21 mouse cellular contexts compared by ENCODE assay signal in genomic region chr7:126359049-126359448, GRCm38 (mm10). TPM values are rescaled to one million over a fixed set of nuclear protein-coding genes. Genes with fewer than 3 reads are reported as not detected.
DNase-seq lines count a peak whose midpoint lies in the region; ATAC-seq and TF ChIP-seq lines count a peak whose summit lies in the region.
"Had no signal": no experiment of that assay in that cellular context is flagged by ENCODE, and none has a peak within 500 bp of the region (broad histone marks: within the 10 kb centered on the region; RNA-seq: fewer than 3 reads in every experiment).

No protein-coding gene starts in this region.

- H3K4me1 ChIP-seq in hindbrain, embryonic 15.5 days (replicated peaks), result no peaks in the 10 kb centered on the region
- no peaks in the 10 kb centered on the region; the same call in 1 of the 2 replicates for H3K4me1 ChIP-seq in hindbrain, embryonic 13.5 days (replicated peaks)

- no peaks in the 10 kb centered on the region for H3K79me2 ChIP-seq in myocyte (ENCODE audit: control insufficient read depth, insufficient read depth)

- no peak overlapping the region for H3ac ChIP-seq in myocyte (ENCODE audit: control insufficient read depth, insufficient read length)

- no peak overlapping the region for H3K4me3 ChIP-seq in hindbrain, embryonic 15.5 days
- H3K4me3 ChIP-seq in hindbrain, embryonic 13.5 days, result no peak overlapping the region
- H3K4me3 ChIP-seq in myocyte, result no peak overlapping the region
- H3K4me3 ChIP-seq: erythroblast, embryonic 14.5 days; neural tube, embryonic 13.5 days had no signal

- no peak for ATAC-seq in hindbrain, embryonic 15.5 days (ENCODE audit: low FRiP score, low read depth)
- ATAC-seq in hindbrain, embryonic 13.5 days (ENCODE audit: low FRiP score), result no peak
- no peak for ATAC-seq in granulocyte monocyte progenitor cell, adult 5-6 weeks (replicated peaks; ENCODE audit: poor library complexity, severe bottlenecking)
- ATAC-seq: forebrain, embryonic 16.5 days; Patski had no signal

- no peaks in the 10 kb centered on the region for H3K27me3 ChIP-seq in hindbrain, embryonic 15.5 days
- H3K27me3 ChIP-seq in hindbrain, embryonic 13.5 days, result no peaks in the 10 kb centered on the region
- peaks cover 8% of the 10 kb centered on the region for H3K27me3 ChIP-seq in myocyte (ENCODE audit: control insufficient read depth, insufficient read depth, insufficient read length)
- H3K27me3 ChIP-seq: neural tube, embryonic 13.5 days; Patski had no signal

- H3K36me3 ChIP-seq in hindbrain, embryonic 15.5 days, result no peaks in the 10 kb centered on the region
- peaks cover 5% of the 10 kb centered on the region for H3K36me3 ChIP-seq in hindbrain, embryonic 13.5 days
- H3K36me3 ChIP-seq in myocyte (ENCODE audit: control insufficient read depth, insufficient read depth), result no peaks in the 10 kb centered on the region

- no peak for TF ChIP-seq POLR2A in myocyte (IDR thresholded peaks at IDR 0.05; ENCODE audit: insufficient read length, low read depth)

- no peaks in the 10 kb centered on the region for H3K9me3 ChIP-seq in hindbrain, embryonic 15.5 days
- H3K9me3 ChIP-seq in hindbrain, embryonic 13.5 days, result no peaks in the 10 kb centered on the region
- H3K9me3 ChIP-seq: neural tube, embryonic 13.5 days had no signal

- WGBS in hindbrain, embryonic 15.5 days, result 79% methylated on average over 13 of the region's 13 CpGs
- WGBS in hindbrain, embryonic 13.5 days, result 74% methylated on average over 13 of the region's 13 CpGs

- peak; percentile 7 for DNase-seq in retina, postnatal 1 day
- DNase-seq in retina, embryonic 14.5 days (ENCODE audit: low spot score), result no peak
- peak; percentile 85 for DNase-seq in R1 (ENCODE audit: low read depth, low spot score)
- no peak for DNase-seq in cerebellum, postnatal 25 days
- DNase-seq: cerebellum, adult 2 months; gastrocnemius, postnatal 10 days; kidney, adult 9 months; layer of hippocampus, postnatal 36 days; left cerebral cortex, postnatal 4 days; lung, adult 18-20 months; thymus, postnatal 25 days had no signal

- no peak overlapping the region for H3K27ac ChIP-seq in hindbrain, embryonic 15.5 days (replicated peaks)
- H3K27ac ChIP-seq in hindbrain, embryonic 13.5 days, result no peak overlapping the region
- H3K27ac ChIP-seq: neural tube, embryonic 13.5 days had no signal

- H3K9ac ChIP-seq in hindbrain, embryonic 15.5 days, result no peak overlapping the region
- no peak overlapping the region for H3K9ac ChIP-seq in hindbrain, embryonic 13.5 days
- H3K9ac ChIP-seq: neural tube, embryonic 13.5 days had no signal

- 0 out of 2 replicates have a peak overlapping the region, but pooled peaks have one; percentile 11 for H3K4me2 ChIP-seq in hindbrain, embryonic 15.5 days
- H3K4me2 ChIP-seq in hindbrain, embryonic 13.5 days, result no peak overlapping the region
- H3K4me2 ChIP-seq in myocyte (ENCODE audit: low read depth), result peak overlapping the region; percentile 74
- H3K4me2 ChIP-seq: heart, embryonic 11.5 days; neural tube, embryonic 13.5 days had no signal

TF ChIP-seq in myocyte, 11 proteins besides CTCF, POLR2A, EP300 and RAD21:
- TF ChIP-seq USF1 (IDR thresholded peaks at IDR 0.05; ENCODE audit: low read depth) (peak; percentile 87), SRF (IDR thresholded peaks at IDR 0.05; ENCODE audit: control insufficient read depth, insufficient read length, low read depth) (no peak)

RNA-seq across cellular contexts. Expression of gene Lat, which starts 10.3 kb away (rescaled TPM):
- 1.2 and 1.3 TPM in 2 replicates for polyA plus RNA-seq in hindbrain, embryonic 15.5 days (2015; fragmentation: Nextera tagmentation; extraction: Ambion mirVana)
- 1.3 and 1.9 TPM in 2 replicates for polyA plus RNA-seq in hindbrain, embryonic 13.5 days (2015; fragmentation: Nextera tagmentation; extraction: Ambion mirVana)
- 0.17 TPM for polyA plus RNA-seq in myocyte (2012; fragmentation: generic; extraction: Trizol)
- total RNA-seq in granulocyte monocyte progenitor cell, adult 5-6 weeks (2014; fragmentation: Nextera tagmentation), result 2.4 and 4.8 TPM in 2 replicates
- 0.72 and 2.7 TPM in 2 replicates for total RNA-seq in granulocyte monocyte progenitor cell, adult 5-6 weeks (2017)

RNA-seq across cellular contexts. Expression of gene Spns1, which starts 18.2 kb away (rescaled TPM):
- polyA plus RNA-seq in hindbrain, embryonic 15.5 days (2015; fragmentation: Nextera tagmentation; extraction: Ambion mirVana), result 82.7 and 90.9 TPM in 2 replicates
- polyA plus RNA-seq in hindbrain, embryonic 13.5 days (2015; fragmentation: Nextera tagmentation; extraction: Ambion mirVana), result 77.5 and 79.9 TPM in 2 replicates
- polyA plus RNA-seq in myocyte (2012; fragmentation: generic; extraction: Trizol), result 76.5 TPM
- 9.2 and 24.8 TPM in 2 replicates for total RNA-seq in granulocyte monocyte progenitor cell, adult 5-6 weeks (2014; fragmentation: Nextera tagmentation)
- total RNA-seq in granulocyte monocyte progenitor cell, adult 5-6 weeks (2017), result 11.5 and 14.7 TPM in 2 replicates

RNA-seq across cellular contexts. Expression of gene Nfatc2ip, which starts 37.5 kb away (rescaled TPM):
- 2.7 and 3.5 TPM in 2 replicates for polyA plus RNA-seq in hindbrain, embryonic 15.5 days (2015; fragmentation: Nextera tagmentation; extraction: Ambion mirVana)
- polyA plus RNA-seq in hindbrain, embryonic 13.5 days (2015; fragmentation: Nextera tagmentation; extraction: Ambion mirVana), result 3.1 and 3.2 TPM in 2 replicates
- polyA plus RNA-seq in myocyte (2012; fragmentation: generic; extraction: Trizol), result 3.5 TPM
- total RNA-seq in granulocyte monocyte progenitor cell, adult 5-6 weeks (2014; fragmentation: Nextera tagmentation), result 11.7 and 14.8 TPM in 2 replicates
- 14.6 and 15.9 TPM in 2 replicates for total RNA-seq in granulocyte monocyte progenitor cell, adult 5-6 weeks (2017)

RNA-seq across cellular contexts. Expression of gene Cd19, which starts 55.6 kb away (rescaled TPM):
- 0.06 and 0.08 TPM in 2 replicates for polyA plus RNA-seq in hindbrain, embryonic 15.5 days (2015; fragmentation: Nextera tagmentation; extraction: Ambion mirVana)
- 0.06 TPM in 1 of 2 replicates, not detected in the other for polyA plus RNA-seq in hindbrain, embryonic 13.5 days (2015; fragmentation: Nextera tagmentation; extraction: Ambion mirVana)
- 0.01 TPM for polyA plus RNA-seq in myocyte (2012; fragmentation: generic; extraction: Trizol)
- not detected in 2 replicates for total RNA-seq in granulocyte monocyte progenitor cell, adult 5-6 weeks (2014; fragmentation: Nextera tagmentation)
- 0.09 TPM in 1 of 2 replicates, not detected in the other for total RNA-seq in granulocyte monocyte progenitor cell, adult 5-6 weeks (2017)
- total RNA-seq: layer of hippocampus, postnatal 36 days; megakaryocyte progenitor cell, adult 5-6 weeks had no signal
- polyA plus RNA-seq: erythroblast, embryonic 14.5 days; forebrain, embryonic 16.5 days; heart, embryonic 11.5 days; Patski had no signal

Comparison
In these comparisons a context has a peak if more than half of its experiments do, and no peak if none do; other contexts are left out.
1. DNase-seq: peak in retina, postnatal 1 day (single experiment) and R1 (single experiment); none in retina, embryonic 14.5 days (single experiment) and cerebellum, postnatal 25 days (0 of 2).